Mouse (Mus musculus) bone marrow macrophage, adult 2 months (primary cell): ENCODE measurements around the gene 4933406M09Rik. TPM values are rescaled to one million over a fixed set of nuclear protein-coding genes. Genes with fewer than 3 reads are reported as not detected.

ENCODE experiments used
- H3K27ac ChIP-seq: 2 replicates; pipeline ENCODE4 v1.5.1; 2012; ENCODE audit warnings: low read depth, low read length; ENCODE audit not compliant: insufficient read depth
- H3K4me1 ChIP-seq: 2 replicates; pipeline ENCODE4 v1.6.1; 2012; ENCODE audit warnings: low read length; ENCODE audit not compliant: control insufficient read depth, insufficient read depth
- H3K4me3 ChIP-seq: 2 replicates; pipeline ENCODE4 v1.5.1; 2012; ENCODE audit warnings: mild to moderate bottlenecking, low read length, moderate library complexity; ENCODE audit not compliant: insufficient read depth
- CTCF ChIP-seq: IDR thresholded peaks from 2 replicates; pipeline ENCODE4 v1.5.1; 2012; ENCODE audit warnings: low read depth, mild to moderate bottlenecking, low read length, moderate library complexity
- POLR2A ChIP-seq: IDR thresholded peaks from 2 replicates; pipeline ENCODE4 v1.6.1; 2012; ENCODE audit warnings: mild to moderate bottlenecking, low read depth, low read length, borderline replicate concordance
- polyA plus RNA-seq: library from polyadenylated mRNA; stranded (reverse); fragments of >200 nt; gene quantifications from 2 replicates; pipeline ENCODE4 v1.2.4, GENCODE M21; 2012; ENCODE audit not compliant: missing spikeins, insufficient read depth, insufficient read length

4933406M09Rik gene
- polyA plus RNA-seq, result not detected in 2 replicates

DNA sequence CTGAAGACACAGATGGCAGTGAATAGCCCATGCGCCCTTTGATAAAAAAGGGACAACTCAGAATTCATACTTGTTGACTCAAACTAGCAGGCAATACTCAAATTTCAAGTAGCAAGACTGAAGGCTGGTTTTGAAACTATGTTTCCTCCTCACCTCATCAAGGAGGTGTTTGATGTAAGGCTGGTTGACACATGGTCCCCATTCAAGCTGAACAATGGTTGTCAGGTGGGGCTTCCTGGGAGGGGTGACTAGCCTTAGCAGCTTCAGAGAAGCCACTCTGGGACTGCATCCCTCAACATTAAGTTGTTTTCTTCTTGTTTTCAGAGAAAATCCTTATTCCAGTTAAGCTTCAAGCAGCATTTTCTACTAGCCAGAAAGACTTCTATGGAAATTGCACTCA lies at the start of gene 4933406M09Rik:
4933406M09Rik (plus strand) TSS at position 275 of the 400 bp plus-strand sequence.
- H3K4me1 ChIP-seq, result peaks cover 8% of the 10 kb centered on the region
- no peak within 1 kb of the TSS for H3K4me3 ChIP-seq
- no peak within 1 kb of the TSS for H3K27ac ChIP-seq
- no peak for TF ChIP-seq POLR2A
- TF ChIP-seq CTCF, result no peak

DNA sequence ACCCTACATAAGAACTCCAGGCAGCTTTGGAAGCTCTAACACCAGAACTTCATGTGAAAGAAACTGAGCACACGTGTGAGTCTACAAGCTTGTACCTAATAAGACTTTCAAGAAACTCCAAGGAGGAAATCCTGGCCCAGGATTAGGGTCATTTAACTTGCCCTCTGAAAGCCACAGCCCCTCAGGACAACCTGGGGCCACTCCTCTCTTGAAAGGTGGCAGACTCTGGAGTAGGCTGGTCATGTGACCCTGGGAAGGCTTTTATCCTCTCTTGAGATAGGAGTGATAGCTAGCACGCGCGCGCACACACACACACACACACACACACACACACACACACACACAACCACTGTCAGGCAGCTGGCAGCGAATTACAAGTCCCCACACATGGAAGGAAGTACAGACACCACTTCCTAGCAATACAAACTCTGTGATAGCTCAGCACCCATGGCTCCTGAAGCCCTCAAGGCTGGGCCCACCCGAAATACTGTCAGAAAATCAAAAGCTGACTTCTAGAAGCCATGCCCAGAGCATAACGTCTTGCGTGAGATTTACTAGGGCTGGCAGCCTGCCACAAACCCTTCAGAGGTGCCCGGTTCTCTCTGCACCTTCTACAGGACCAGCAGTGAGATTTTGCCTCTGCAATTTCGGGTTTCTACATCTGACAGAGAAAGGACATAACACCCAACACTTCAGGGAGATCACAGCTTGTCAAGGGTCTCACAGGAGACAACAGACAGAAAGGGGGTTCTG lies 48.6 kb upstream of the 4933406M09Rik start:
- TF ChIP-seq CTCF, result no peak
- H3K27ac ChIP-seq, result no peak overlapping the region
- peaks cover 12% of the 10 kb centered on the region for H3K4me1 ChIP-seq

GRCm38 (mm10) chr1:134339162-134339561 lies 46.6 kb upstream of the 4933406M09Rik start:
- Histone ChIP-seq H3K4me3 (no peak overlapping the region), H3K4me1 (no peaks in the 10 kb centered on the region)
- TF ChIP-seq CTCF (no peak), POLR2A (no peak)

More for the DNA sequence above, 48.6 kb upstream of the 4933406M09Rik start:
- no peak overlapping the region for H3K4me3 ChIP-seq

DNA sequence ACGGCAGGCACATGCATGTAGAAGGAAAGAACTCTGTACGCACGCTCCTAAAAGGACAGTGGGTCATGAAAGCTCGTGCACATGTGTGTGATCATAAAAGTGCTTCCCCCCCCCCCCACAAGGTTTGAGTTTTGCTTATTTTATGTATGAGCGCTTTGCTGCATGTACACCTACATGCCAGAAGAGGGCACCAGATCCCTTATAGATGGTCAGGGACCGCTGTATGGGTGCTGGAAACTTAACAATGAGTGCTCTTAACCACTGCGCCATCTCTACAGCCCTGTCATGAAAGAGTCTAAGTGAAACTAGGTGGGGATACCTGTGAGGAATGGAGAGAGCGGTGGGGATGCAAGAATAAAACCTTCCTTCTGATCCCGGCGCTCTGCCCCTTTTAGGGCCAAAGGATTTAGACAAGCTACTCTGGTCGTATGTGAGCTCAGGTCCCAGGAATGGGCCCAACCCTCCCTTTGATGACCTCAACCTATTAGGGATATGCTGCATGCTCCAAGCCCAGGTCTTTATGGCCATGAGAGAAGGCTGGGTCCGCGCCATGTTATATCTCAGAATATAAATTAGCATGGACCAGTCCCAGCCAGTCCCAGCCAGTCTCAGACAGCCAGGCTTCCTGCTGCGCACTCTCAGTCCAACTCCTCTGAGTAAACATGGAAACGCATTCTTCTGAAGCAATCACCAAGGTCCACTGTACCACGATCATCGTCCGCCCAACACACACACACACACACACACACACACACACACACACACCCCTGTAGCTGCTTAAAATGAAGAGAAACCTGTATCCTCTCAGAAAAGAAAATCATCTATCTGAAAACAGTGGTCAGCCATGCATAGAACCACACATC lies 45.8 kb upstream of the 4933406M09Rik start:
- TF ChIP-seq POLR2A (no peak), CTCF (no peak)
- no peaks in the 10 kb centered on the region for H3K4me1 ChIP-seq
- no peak overlapping the region for H3K27ac ChIP-seq
- H3K4me3 ChIP-seq, result no peak overlapping the region

More at GRCm38 (mm10) chr1:134339162-134339561, 46.6 kb upstream of the 4933406M09Rik start:
- H3K27ac ChIP-seq, result no peak overlapping the region

DNA sequence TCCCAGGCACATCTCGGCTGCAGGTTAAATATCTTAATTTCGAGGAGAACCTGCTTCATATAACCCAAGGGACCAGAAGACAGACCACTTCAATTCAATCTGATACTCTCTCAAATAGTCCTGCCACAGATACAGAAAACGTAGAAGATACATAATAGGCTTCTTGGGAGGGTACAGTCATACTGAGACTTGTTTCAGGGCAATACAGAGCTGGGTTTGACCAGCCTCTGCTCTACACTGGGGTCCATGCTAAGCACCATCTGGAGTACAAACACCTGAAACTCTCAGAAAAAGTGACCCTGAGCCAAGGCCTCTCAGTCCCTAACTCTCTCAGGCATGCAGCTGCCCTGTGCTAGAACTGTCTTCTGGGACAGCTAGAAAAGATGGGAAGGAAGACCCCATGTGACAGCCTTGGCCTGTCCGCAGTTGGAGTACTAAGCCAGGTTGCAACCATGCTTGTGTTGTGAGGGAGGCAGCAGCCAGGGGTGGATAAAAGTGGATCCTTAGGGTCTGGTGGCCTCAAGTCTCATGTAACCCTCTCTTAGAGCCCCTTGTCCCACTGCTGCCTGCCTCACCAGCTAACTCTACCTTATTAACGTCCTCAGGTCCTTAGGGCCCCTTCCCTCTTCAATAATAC lies 44.0 kb upstream of the 4933406M09Rik start:
- Histone ChIP-seq H3K4me1 (no peaks in the 10 kb centered on the region), H3K4me3 (no peak overlapping the region), H3K27ac (no peak overlapping the region)
- TF ChIP-seq POLR2A (no peak), CTCF (no peak)

DNA sequence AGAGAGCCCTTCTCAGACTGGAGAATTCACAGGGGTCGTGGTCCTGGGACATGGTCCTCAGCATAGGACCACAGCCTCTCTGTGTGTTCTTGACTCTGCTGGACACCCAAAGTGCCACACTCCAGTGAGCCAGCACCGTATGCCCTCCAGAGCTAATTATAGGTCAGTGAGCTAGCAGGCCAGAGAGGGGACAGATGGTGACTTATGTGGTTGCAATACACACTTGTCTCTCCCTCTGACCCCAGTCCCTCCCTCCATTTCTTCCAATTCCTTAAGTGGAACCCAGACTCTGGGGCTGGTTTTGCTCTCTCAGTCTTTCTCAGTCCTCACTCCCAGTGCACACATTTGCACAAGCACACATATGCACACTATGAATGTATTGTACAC lies 43.5 kb upstream of the 4933406M09Rik start:
- Histone ChIP-seq H3K27ac (no peak overlapping the region), H3K4me1 (no peaks in the 10 kb centered on the region), H3K4me3 (no peak overlapping the region)
- TF ChIP-seq CTCF, result no peak
- TF ChIP-seq POLR2A, result no peak

- Histone ChIP-seq H3K27ac (no peak overlapping the region), H3K4me3 (no peak overlapping the region), H3K4me1 (no peaks in the 10 kb centered on the region)
- TF ChIP-seq CTCF (no peak), POLR2A (no peak)
Measured at GRCm38 (mm10) chr1:134342781-134343310, 42.9 kb upstream of the 4933406M09Rik start.

DNA sequence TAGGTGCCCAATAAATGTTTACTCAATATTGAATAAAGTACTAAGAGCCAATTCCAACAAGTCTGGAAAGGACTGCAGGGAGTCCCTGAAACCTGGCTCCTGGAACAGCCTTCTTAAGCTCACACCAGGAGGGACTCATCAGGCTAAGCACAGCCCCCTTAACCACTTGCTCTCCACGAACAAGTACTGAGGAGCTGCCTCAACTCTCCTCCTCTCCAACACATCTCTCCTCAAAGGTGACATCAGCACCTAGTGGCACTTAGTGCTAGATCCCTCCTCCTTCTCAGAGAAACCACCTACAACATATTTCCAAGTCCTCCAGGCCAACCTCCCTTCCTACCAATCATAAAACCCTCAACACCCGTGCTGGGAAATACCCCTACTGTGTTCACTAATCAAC lies 42.2 kb upstream of the 4933406M09Rik start:
- no peaks in the 10 kb centered on the region for H3K4me1 ChIP-seq
- H3K27ac ChIP-seq, result no peak overlapping the region
- TF ChIP-seq POLR2A (no peak), CTCF (no peak)
- H3K4me3 ChIP-seq, result no peak overlapping the region
